Mouse (Mus musculus) embryonic facial prominence, embryonic 11.5 days (tissue): ENCODE results near the gene Fam161b. TPM values are rescaled to one million over a fixed set of nuclear protein-coding genes. Genes with fewer than 3 reads are reported as not detected.
"Not testable (repeated sequence)": the region's sequence is repeated elsewhere in the genome, so short reads cannot be mapped to it uniquely, and the experiment has no call there.

Experiments
- ATAC-seq: fragments of 200-750 bp; cut with Nextera tagmentation; replicated peaks from 2 replicates; pipeline ENCODE4 v1.8.0; 2017; ENCODE audit warnings: low read depth; ENCODE audit not compliant: insufficient number of reproducible peaks, low FRiP score, low TSS enrichment
- DNase-seq: peaks from one replicate; pipeline ENCODE4 v3.0.0-alpha.2; 2015; ENCODE audit warnings: low spot score
- H3K27ac ChIP-seq: fragments of 300-500 bp; sonication (generic); replicated peaks from 2 replicates; pipeline ENCODE4 v1.5.1; 2014; ENCODE audit warnings: mild to moderate bottlenecking, low read depth, low read length, control low read depth
- H3K27me3 ChIP-seq: fragments of 300-500 bp; sonication (generic); 2 replicates; pipeline ENCODE4 v1.6.1; 2014; ENCODE audit warnings: mild to moderate bottlenecking, low read length, moderate library complexity, mixed read lengths; ENCODE audit not compliant: control insufficient read depth, insufficient read depth
- H3K36me3 ChIP-seq: fragments of 300-500 bp; sonication (generic); replicated peaks from 2 replicates; pipeline ENCODE4 v1.6.1; 2014; ENCODE audit warnings: low read depth, mild to moderate bottlenecking, low read length, moderate library complexity, mixed read lengths; ENCODE audit not compliant: control insufficient read depth, insufficient read depth
- H3K4me1 ChIP-seq: fragments of 300-500 bp; sonication (generic); 2 replicates; pipeline ENCODE4 v1.6.1; 2014; ENCODE audit warnings: low read length, mixed read lengths; ENCODE audit not compliant: control insufficient read depth, insufficient read depth
- H3K4me2 ChIP-seq: fragments of 300-500 bp; sonication (generic); 2 replicates; pipeline ENCODE4 v1.6.1; 2014; ENCODE audit warnings: low read depth, mild to moderate bottlenecking, control low read depth, low read length, moderate library complexity
- H3K4me3 ChIP-seq: fragments of 300-500 bp; sonication (generic); 2 replicates; pipeline ENCODE4 v1.5.1; 2014; ENCODE audit warnings: low read depth, low read length, control low read depth
- H3K9ac ChIP-seq: fragments of 300-500 bp; sonication (generic); replicated peaks from 2 replicates; pipeline ENCODE4 v1.6.1; 2014; ENCODE audit warnings: mild to moderate bottlenecking, control low read depth, low read length
- H3K9me3 ChIP-seq: fragments of 300-500 bp; sonication (generic); replicated peaks from 2 replicates; pipeline ENCODE4 v1.6.1; 2016; ENCODE audit warnings: mild to moderate bottlenecking, low read length, inconsistent platforms, mixed read lengths; ENCODE audit not compliant: control insufficient read depth
- whole genome bisulfite sequencing: fragments of 180-500 bp; shearing (Covaris S2); extraction: QIAGEN DNeasy Blood & Tissue Kit; methylation state at CpG from one replicate; pipeline ENCODE4 v1.1.7; 2014; 5-methylcytosine and 5-hydroxymethylcytosine counted together
- polyA plus RNA-seq: library from polyadenylated mRNA; unstranded; fragments of >200 nt; fragmentation: Nextera tagmentation; extraction: Ambion mirVana; gene quantifications from 2 replicates; pipeline ENCODE4 v1.2.1, GENCODE M21; 2014

The Fam161b gene
- polyA plus RNA-seq, 1 experiment from 2014 or later = 3.3 TPM

DNA sequence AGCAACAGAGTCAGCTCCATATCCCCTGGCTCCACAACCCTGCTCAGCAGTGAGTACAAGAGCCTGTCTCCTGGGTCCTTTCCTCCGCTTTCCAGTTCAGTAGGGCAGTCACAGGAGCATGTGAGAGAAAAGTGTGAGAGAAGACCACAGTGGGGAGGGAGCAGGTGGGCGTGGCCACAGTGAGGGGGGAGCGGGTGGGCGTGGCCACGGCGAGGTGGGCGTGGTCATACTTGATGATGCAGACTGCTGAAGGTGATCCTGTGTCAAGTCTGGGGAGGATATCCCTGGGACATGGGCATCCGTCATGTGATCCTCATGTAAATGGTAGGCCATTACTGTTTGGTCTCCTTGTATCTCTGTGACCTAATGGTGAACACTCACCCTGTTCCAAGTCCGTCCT, 5.3 kb upstream of the Fam161b start:
- no peak for DNase-seq
- no peak for ATAC-seq
- H3K4me1 ChIP-seq = 0 out of 2 replicates have a peak, but pooled peaks cover 3% of the 10 kb centered on the region
- H3K36me3 ChIP-seq = peaks cover 8% of the 10 kb centered on the region
- H3K9ac ChIP-seq = no peak overlapping the region
- no peaks in the 10 kb centered on the region for H3K9me3 ChIP-seq
- H3K4me2 ChIP-seq = no peak overlapping the region
- no peak overlapping the region for H3K27ac ChIP-seq
- H3K27me3 ChIP-seq = no peaks in the 10 kb centered on the region
- H3K4me3 ChIP-seq = no peak overlapping the region
- 77% methylated on average over 9 of the region's 9 CpGs for WGBS

GRCm38 (mm10) chr12:84365137-84365536, 3.5 kb upstream of the Fam161b start:
- Histone ChIP-seq H3K4me1 (peaks cover 3% of the 10 kb centered on the region; the same call in 1 of the 2 replicates), H3K27ac (no peak overlapping the region), H3K9ac (no peak overlapping the region), H3K9me3 (no peaks in the 10 kb centered on the region), H3K27me3 (no peaks in the 10 kb centered on the region), H3K36me3 (peaks cover 3% of the 10 kb centered on the region; the same call in 1 of the 2 replicates), H3K4me3 (no peak overlapping the region), H3K4me2 (no peak overlapping the region)
- 96% methylated on average over 6 of the region's 6 CpGs for WGBS
- no peak for DNase-seq
- ATAC-seq = no peak

DNA sequence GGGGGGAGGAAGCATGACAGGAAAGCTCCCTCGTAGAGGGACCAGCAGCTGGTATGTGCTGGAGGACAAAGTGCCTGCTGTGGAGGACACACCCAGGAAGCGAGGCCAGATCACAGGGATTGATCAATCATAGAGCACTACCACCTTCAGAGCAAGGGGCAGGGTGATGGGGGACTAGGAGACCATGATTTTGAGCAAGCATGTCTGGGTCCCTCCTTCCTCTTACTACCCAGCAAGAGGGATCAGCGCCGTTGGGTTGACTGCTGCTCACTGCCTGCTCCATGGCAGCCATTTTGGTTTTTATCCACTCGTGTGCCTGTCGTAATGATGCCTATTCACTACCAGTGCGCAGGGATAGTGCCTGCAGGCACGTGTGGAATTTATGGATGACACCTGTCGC, 2.7 kb upstream of the Fam161b start:
- DNase-seq (no peak), ATAC-seq (no peak)
- H3K27me3 ChIP-seq = no peaks in the 10 kb centered on the region
- H3K4me3 ChIP-seq = no peak overlapping the region
- no peak overlapping the region for H3K27ac ChIP-seq
- peaks cover 3% of the 10 kb centered on the region; the same call in 1 of the 2 replicates for H3K4me1 ChIP-seq
- H3K9me3 ChIP-seq = no peaks in the 10 kb centered on the region
- H3K9ac ChIP-seq = no peak overlapping the region
- 82% methylated on average over 9 of the region's 9 CpGs for WGBS
- peaks cover 3% of the 10 kb centered on the region; the same call in 1 of the 2 replicates for H3K36me3 ChIP-seq
- no peak overlapping the region for H3K4me2 ChIP-seq

DNA sequence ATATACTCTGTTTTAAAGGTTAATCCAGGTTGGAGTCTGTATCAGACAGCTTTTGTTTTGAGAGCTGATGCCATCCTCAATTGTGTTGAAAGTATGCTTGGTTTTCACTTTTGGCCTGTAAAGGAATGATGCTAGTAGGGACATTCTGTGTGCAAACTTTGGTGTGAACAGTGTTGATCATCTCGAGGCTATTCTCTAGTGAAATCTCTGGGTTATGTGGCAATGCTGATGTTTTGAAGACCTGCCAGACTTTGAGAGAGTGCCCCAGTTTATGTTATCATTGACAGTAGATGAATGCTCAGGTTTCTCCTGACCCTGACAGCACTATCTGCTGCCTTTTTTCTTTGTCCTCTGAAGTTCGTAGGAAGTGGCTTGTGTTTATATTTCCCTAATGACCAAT, 1.2 kb upstream of the Fam161b start:
- Histone ChIP-seq H3K4me1 (peaks cover 3% of the 10 kb centered on the region; the same call in 1 of the 2 replicates), H3K27ac (no peak overlapping the region), H3K36me3 (peaks cover 3% of the 10 kb centered on the region; the same call in 1 of the 2 replicates), H3K9ac (no peak overlapping the region), H3K4me2 (peak overlapping the region; percentile 53; the same call in 1 of the 2 replicates), H3K4me3 (peak overlapping the region; percentile 100), H3K9me3 (no peaks in the 10 kb centered on the region), H3K27me3 (no peaks in the 10 kb centered on the region)
- WGBS = 65% methylated on average over 2 of the region's 2 CpGs
- no peak for ATAC-seq
- no peak for DNase-seq

DNA sequence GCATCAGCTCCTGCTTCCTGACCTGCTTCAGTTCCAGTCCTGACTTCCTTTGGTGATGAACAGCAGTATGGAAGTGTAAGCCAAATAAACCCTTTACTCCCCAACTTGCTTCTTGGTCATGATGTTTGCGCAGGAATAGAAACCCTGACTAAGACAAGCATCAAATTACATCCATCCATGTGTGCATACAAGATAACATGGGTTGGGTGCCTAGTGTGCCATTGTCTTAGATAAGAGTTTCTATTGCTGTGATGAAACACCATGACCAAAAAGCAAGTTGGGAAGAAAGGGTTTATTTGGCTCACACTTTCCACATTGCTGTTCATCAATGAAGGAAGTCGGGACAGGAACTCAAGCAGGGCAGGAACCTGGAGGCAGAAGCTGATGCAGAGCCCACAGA, 2.9 kb downstream of the Fam161b start:
- H3K4me3 ChIP-seq, H3K27ac ChIP-seq, H3K4me1 ChIP-seq, H3K9me3 ChIP-seq, H3K27me3 ChIP-seq, DNase-seq, H3K4me2 ChIP-seq, ATAC-seq, H3K9ac ChIP-seq, H3K36me3 ChIP-seq: not testable (repeated sequence)
- 86% methylated on average over 2 of the region's 2 CpGs for WGBS

DNA sequence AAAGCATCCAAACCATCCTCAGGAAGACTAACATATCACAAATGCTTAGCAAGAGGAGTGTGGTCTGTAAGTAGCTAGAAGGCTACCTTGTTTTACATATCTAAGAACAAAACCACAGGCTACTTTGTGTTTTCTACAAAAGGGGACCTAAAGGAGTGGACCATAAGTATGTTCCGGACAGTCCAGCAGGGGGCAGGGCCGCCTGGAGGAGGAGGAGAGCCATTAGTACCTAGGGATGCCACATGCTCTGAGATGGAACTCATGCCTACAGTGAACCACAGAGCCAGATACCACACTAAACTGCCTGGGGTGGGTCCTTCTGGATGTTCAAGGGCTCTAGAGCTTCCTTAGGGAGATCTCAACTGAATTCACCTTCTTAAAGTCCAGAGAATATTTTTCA, 14.4 kb downstream of the Fam161b start:
- WGBS = 40% methylated on average over 2 of the region's 2 CpGs
- H3K9ac ChIP-seq = no peak overlapping the region

GRCm38 (mm10) chr12:84336963-84337625, 24.5 kb downstream of the Fam161b start:
- H3K36me3 ChIP-seq = peaks cover 5% of the 10 kb centered on the region; the same call in 1 of the 2 replicates
- H3K27ac ChIP-seq = no peak overlapping the region
- ATAC-seq (no peak), DNase-seq (no peak)
- H3K4me1 ChIP-seq = no peaks in the 10 kb centered on the region
- WGBS = 92% methylated on average over 11 of the region's 11 CpGs
- no peaks in the 10 kb centered on the region for H3K27me3 ChIP-seq
- H3K4me2 ChIP-seq = no peak overlapping the region
- no peak overlapping the region for H3K9ac ChIP-seq
- H3K4me3 ChIP-seq = no peak overlapping the region
- no peaks in the 10 kb centered on the region for H3K9me3 ChIP-seq

More for the DNA sequence above, 14.4 kb downstream of the Fam161b start:
- no peak overlapping the region for H3K27ac ChIP-seq
- DNase-seq (peak; percentile 49), ATAC-seq (no peak)
- H3K4me2 ChIP-seq = no peak overlapping the region
- no peaks in the 10 kb centered on the region for H3K9me3 ChIP-seq
- H3K4me3 ChIP-seq = no peak overlapping the region
- H3K36me3 ChIP-seq = no peaks in the 10 kb centered on the region; the same call in 1 of the 2 replicates
- H3K4me1 ChIP-seq = no peaks in the 10 kb centered on the region
- no peaks in the 10 kb centered on the region for H3K27me3 ChIP-seq

DNA sequence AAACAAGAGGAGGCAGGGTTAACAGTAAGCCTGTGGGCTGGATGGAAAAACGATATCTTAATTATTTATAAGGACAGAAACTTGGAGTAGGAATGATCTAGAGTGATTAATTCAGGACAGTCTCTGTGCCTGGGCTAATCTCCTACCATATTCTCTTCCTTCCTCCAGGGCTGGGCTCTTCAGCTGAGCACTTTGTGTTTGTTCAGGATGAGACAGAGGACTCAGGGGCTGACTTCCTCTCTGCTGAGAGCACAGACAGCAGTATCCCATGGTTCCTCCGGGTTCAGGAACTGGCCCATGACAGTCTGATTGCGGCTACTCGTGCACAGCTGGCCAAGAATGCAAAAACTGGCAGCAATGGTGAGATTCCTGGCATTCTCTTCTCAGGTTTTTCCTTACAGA, 34.5 kb downstream of the Fam161b start:
- DNase-seq (no peak), ATAC-seq (no peak)
- no peak overlapping the region for H3K9ac ChIP-seq
- H3K4me3 ChIP-seq = no peak overlapping the region
- no peak overlapping the region for H3K27ac ChIP-seq
- H3K4me1 ChIP-seq = no peaks in the 10 kb centered on the region
- no peak overlapping the region for H3K4me2 ChIP-seq
- no peaks in the 10 kb centered on the region for H3K27me3 ChIP-seq
- H3K36me3 ChIP-seq = peaks cover 6% of the 10 kb centered on the region
- no peaks in the 10 kb centered on the region for H3K9me3 ChIP-seq
- 86% methylated on average over 4 of the region's 4 CpGs for WGBS
